Mouse (Mus musculus): ENCODE measurements around the gene Kif26b.

Gene Kif26b

GRCm38 (mm10) chr1:178861392-178861762 lies 332.5 kb downstream of the Kif26b start:
- no peak for DNase-seq

GRCm38 (mm10) chr1:178863756-178864155 lies 334.8 kb downstream of the Kif26b start:
- no peak for DNase-seq

- DNase-seq = no peak
Observed at GRCm38 (mm10) chr1:178864297-178864696, 335.4 kb downstream of the Kif26b start.

GRCm38 (mm10) chr1:178866757-178867156 lies 337.8 kb downstream of the Kif26b start:
- DNase-seq = no peak

- no peak for DNase-seq
Observed at GRCm38 (mm10) chr1:178871055-178871454, 342.1 kb downstream of the Kif26b start.

GRCm38 (mm10) chr1:178876926-178877325 lies 348.0 kb downstream of the Kif26b start:
- DNase-seq = no peak

GRCm38 (mm10) chr1:178878676-178879075 lies 349.8 kb downstream of the Kif26b start:
- DNase-seq = no peak

GRCm38 (mm10) chr1:178880905-178881304 lies 352.0 kb downstream of the Kif26b start:
- no peak for DNase-seq

GRCm38 (mm10) chr1:178886671-178887070 lies 357.7 kb downstream of the Kif26b start:
- no peak for DNase-seq

- no peak for DNase-seq
Observed at GRCm38 (mm10) chr1:178892376-178892775, 363.5 kb downstream of the Kif26b start.

GRCm38 (mm10) chr1:178893229-178894080 lies 364.5 kb downstream of the Kif26b start:
- DNase-seq = no peak

GRCm38 (mm10) chr1:178894081-178894401 lies 365.1 kb downstream of the Kif26b start:
- DNase-seq = no peak

- DNase-seq = no peak
Observed at GRCm38 (mm10) chr1:178895674-178896073, 366.7 kb downstream of the Kif26b start.

GRCm38 (mm10) chr1:178910951-178911350 lies 382.0 kb downstream of the Kif26b start:
- DNase-seq = no peak

GRCm38 (mm10) chr1:178912936-178913716 lies 384.2 kb downstream of the Kif26b start:
- no peak for DNase-seq

GRCm38 (mm10) chr1:178915056-178915455 lies 386.1 kb downstream of the Kif26b start:
- DNase-seq = no peak

GRCm38 (mm10) chr1:178917194-178917902 lies 388.4 kb downstream of the Kif26b start:
- DNase-seq = peak; percentile 28

GRCm38 (mm10) chr1:178924492-178925183 lies 395.7 kb downstream of the Kif26b start:
- no peak for DNase-seq

GRCm38 (mm10) chr1:178929531-178929930 lies 400.6 kb downstream of the Kif26b start:
- no peak for DNase-seq

GRCm38 (mm10) chr1:178933953-178934637 lies 405.2 kb downstream of the Kif26b start:
- DNase-seq = no peak

GRCm38 (mm10) chr1:178936457-178936856 lies 407.5 kb downstream of the Kif26b start:
- DNase-seq = peak; percentile 21

GRCm38 (mm10) chr1:178936976-178937375 lies 408.1 kb downstream of the Kif26b start:
- DNase-seq = no peak

Data from kidney, postnatal 10 days (tissue).